Mouse (Mus musculus) adrenal gland (tissue): ENCODE measurements at regions not wholly inside any gene's neighbourhood (a gene's known extent, or its start where the extent isn't known, plus 50 kb on each side); places are given as distances from the start of the nearest gene placed in this dataset.

Source experiments
- intact Hi-C: fragments of 180-260 bp; cut with DNase I; formaldehyde crosslinking; loops from one replicate; pipeline ENCODE4 v1.15.1; 2025

DNA sequence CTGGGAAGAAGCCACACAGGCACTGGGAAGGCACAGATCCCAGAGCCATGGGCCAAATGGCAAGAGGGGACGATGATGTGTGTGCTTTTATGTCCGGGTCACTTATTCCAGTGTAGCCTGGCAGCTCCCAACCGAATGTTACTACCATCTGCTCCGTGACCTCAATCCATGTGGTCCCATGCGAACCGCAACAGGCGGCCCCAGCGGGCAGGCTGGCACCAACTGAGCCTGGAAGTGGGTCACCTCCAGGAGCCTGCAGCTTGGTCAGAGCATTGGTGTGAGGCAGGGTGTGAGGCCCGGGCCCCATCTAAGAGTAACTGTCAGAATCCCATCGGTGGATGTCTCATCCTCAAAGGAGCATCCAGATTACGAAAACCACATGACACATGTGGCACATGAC is 110.8 kb upstream of the Tbx3 start:
- intact Hi-C loops = no loop called here

DNA sequence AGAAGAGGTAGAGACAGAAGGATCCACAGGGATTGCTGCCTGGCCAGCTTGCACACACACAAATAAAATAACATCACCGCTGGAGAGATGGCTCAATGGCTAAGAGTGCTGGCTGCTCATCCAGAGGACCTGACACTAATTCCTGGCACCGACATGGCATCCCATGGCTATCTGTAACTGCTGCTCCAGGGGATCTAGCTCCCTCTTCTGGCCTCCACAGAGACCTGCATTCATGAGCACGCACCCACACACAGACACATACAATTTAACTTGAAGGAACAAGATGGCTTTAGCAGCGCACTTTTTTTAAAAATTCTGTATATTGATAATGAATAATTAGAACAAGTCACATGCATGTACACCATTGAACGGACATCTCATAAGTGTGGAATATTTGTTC is 110.1 kb upstream of the Tbx3 start:
- intact Hi-C loops = no loop called here

DNA sequence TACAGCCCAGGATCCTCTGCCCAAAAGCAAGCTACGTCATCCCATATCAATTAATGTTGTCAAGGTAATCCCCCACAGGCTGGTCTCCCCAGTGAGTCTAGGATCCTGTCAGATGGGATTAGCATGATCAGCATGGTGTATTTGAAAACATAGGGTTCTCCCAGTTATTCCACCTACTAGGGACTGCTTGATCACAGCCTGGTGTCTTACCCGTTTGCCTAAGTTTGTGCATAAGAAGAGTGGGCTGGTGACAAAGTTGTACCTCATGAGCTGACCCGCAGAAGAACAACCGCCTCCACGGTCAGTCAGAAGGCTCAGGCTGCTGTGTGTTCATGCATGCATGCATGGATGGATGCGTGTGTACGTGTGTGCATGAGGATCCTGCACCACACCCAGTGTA is 108.9 kb upstream of the Tbx3 start:
- intact Hi-C loops = no loop called here

DNA sequence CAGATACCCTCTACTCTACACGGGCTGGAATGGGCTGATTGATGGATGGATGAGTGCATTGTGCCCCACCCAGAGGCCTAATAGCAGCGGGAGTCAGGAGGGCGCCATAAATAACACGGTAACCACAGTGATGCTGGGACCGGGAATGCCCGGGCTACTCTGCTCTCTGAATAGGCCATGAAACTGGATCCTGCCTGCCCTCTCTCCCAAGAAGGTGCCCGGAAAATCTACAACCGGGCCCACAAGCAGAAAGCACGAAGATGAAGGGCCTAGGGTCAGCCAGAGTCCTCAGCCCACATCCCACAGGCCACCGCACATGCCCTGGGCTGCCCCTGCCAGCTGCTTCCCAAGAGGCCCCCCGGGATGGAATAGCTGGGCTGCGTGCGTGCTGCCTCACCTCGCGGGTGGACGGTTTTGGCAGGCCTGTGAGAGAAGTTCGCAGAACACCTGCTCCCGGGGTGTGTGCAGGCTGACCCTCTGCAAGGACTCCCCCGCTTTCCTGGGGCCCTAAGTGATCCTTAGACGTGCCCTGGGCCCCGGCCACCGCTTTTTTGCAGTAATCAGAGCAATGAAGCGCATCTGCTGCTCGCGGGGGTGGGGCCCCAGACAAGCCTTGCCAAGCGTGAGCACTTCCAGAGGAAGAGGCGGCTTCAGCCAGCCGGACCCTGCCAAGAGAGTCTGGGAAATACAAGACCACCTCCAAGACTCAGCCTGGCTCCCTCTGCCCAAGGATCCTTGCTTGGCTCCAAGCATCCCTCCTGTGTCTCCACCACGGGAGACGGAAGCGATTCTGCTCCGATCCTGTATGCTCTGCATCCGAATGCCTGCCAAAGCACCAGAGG is 106.7 kb upstream of the Tbx3 start:
- intact Hi-C loops = no loop called here

DNA sequence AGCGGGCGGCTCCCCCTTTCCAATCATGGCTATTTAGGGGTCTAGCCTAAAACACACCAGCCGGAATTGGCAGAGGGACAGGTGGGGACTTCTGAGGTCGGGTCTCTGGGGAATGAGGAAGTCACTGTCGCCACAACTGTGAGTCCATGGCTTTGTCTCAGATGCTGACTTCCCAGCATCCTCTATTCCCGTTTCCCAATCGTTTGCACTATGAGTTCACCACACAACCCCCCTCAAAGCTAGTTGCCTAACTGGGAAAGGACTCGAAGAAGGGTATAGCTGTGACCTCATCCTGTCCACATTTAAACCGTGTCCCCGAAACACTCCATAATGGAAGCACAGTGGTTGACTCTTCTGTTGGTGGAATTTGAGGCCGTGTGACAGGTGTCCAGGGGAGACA is 102.8 kb upstream of the Tbx3 start:
- intact Hi-C loops = no loop called here

DNA sequence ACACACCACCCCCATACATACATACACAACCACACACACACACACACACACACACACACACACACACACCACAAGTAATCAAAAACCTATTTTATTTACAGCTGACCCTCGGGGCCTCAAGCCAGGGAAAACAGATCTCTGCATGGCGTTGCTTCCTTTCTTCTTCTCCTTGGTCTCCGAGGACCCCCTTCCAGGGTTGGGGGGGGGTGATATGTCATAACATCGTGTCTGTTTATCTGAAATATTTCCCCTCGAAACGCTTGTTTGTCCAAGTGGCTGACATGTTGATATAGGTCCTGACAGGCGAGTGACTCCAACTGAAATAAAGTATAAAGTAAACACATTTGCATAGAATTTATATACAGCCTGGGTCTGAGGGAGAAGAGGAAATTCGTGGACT is 100.4 kb upstream of the Tbx3 start:
- intact Hi-C loops = loop anchor here (5.0 kb wide), 1 partner anchor 233 kb away; no protein-coding TSS in a partner anchor

DNA sequence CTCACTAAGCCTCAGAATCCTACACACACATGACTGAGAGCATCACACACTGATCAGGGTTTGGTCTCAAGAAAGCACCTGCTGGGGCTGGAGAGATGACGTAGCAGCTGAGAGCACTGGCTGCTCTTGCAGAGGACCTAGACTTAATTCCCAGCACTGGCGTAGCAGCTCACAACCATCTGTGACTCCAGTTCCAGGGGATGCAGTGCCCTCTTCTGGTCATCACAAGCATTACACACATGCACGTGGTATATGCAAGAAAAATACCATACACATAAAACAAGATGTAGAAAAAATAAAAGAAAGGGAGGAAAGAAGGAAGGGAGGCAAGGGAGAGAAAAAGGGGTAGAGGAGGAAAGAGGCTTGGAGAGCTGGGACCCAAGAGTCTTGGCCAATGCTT is 98.8 kb upstream of the Tbx3 start:
- intact Hi-C loops = loop anchor here (5.0 kb wide), 1 partner anchor 234 kb away; no protein-coding TSS in a partner anchor

DNA sequence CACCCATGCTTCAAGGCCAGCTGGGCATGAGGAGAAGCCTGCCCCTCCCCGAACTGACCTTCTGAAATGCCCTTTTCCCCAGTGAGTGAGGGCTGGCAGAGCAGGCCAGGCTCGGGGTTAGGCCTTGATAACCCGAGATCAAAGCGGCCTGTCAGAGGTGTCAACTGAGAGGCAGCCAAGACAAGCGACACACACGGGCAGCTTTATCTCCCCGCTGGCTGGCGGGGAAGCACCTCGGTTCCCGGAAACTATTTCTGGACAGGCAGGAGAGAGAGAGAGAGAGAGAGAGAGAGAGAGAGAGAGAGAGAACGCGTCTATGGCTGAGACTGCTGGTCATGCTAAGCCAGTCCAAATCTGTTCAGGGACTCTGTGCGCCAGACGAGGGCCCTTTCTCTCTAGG is 95.3 kb upstream of the Tbx3 start:
- intact Hi-C loops = no loop called here

DNA sequence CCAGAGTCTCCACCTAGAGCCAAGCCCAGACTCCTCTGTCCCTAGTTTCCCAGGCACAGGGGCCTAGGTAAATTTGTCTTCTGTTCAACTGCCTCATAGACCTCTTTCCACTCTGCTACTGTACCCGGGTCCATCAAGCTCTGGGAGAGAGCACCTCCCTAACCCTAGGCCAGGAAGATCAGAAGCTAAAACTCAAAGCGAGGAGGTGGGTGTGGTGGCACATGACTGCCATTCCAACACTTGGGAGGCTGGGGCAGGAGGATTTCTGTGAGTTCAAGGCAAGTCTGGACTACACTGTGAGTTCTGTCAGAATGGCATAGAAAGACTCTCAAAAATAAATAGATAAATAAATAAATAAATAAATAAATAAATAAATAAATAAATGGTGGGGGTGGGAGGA is 91.2 kb upstream of the Tbx3 start:
- intact Hi-C loops = no loop called here

DNA sequence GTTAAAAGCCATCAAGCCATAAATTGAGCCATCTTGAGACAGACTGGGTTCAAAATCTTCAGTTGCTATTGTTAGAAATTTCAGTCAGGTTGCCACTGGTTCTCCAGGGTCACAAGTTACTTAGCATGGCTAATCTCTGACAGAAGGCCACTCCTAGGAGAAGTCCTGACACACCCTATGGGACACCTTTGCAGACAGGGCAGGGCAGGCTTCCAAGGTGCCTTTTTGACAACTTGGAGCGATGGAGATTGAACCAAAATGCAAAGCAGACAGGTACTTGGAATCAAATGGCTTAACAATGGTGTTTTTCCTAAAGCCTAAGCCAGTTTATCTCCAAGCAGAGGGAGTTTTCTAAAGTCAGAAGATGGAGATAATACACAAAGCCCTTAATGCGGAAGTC is 90.7 kb upstream of the Tbx3 start:
- intact Hi-C loops = no loop called here

DNA sequence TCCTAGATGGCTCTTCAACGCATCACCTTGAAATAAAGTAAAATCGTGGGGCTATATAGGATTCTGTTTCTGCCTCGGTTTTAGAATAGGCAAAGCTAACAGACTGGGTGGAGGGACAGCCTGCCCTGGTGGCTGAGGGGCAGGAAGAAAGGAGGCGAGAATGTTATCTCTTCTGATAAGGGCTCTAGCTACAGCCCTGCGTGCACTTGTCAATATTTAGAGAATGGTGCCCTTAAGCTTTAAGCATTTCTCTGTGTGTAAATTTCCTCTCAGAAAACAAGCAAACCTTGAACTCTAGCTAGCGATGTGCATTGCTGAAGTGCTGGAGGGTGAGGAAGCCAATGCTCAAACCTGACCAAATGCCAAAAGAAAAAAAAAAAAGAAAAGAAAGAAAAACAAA is 90.1 kb upstream of the Tbx3 start:
- intact Hi-C loops = no loop called here

DNA sequence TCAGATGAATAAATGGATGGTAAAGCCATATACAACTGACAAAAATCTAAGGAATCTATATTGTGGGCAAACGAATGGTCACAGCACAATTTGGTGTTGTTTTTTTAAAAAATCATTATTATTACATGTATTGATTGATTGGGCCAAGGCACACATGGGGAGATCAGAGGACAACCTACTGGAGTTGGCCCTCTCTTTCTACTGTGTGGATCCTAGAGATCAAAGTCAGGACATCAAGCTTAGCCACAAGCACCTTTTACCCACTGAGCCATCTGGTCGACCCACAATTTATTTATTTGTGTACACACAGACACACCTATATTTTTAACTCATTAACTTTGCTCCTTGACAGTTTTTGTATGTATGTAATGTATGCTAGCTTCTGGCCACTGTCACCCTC is 89.7 kb upstream of the Tbx3 start:
- intact Hi-C loops = no loop called here

DNA sequence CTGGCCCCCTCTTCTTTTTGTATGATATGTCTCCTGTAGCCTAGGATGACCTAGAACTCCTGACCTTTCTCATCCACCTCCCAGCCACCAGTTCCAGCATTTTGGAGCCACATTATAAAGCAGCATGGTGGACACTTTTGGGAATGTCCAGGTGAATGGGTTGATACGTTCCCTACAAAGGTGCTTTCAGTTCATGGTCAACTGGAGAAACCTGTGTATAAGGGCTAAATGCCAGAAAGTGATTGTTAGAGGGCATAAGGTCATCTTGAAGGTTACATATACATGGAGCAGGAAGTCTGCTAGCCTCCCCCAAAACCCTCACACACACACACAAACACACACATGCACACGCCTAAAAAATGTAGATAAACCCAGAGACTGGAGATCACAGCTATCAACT is 86.1 kb upstream of the Tbx3 start:
- intact Hi-C loops = no loop called here

DNA sequence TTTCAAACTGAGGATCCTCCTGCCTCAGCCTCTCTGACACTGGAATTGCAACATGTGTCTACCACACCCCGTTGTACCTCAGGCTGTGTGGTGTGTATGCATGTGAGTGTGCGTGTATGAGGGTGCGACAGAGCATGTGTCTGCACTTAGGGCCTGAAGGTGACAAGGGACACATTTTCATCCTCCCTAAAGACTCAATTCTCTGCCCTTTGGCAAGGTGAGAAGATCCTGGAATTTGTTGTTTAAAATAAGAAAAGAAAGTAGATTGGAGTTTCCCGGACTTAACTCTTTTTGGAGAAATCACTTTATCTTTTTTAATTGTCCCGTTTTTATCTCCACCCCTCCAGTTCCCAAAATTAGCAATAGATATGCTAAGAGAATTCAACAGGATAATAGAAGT is 85.6 kb upstream of the Tbx3 start:
- intact Hi-C loops = loop anchor here (5.0 kb wide), 1 partner anchor 253 kb away; no protein-coding TSS in a partner anchor

DNA sequence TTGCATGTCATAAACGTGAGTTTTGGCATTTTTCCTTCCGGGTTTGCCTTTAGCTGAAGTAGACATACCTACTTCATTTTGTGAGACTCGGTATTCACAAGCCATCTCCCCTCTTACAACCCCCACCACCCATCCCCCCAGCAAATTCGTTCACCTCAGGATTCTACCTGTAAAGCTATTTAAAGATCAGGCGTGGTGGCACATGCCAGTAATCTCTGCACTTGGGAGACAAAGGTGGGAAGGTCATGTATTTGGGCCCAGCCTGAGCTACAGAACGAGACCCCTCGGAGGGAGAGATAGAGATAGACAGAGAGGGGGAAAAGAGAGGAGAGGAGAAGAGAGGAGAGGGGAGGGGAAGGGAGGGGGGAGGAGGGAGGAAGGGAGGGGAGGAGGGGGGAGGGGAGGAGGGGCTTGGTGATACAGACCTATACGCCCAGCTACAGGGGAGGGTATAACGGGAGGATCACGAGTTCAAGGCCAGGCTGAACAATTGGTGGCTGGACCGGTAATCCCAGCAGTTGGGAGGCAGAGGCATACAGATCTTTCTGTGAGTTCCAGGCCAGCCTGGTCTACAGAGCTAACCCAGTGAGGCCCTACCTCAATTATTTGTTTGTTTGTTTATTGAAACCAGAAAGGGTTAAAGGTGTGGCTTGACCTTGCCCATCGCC is 83.9 kb upstream of the Tbx3 start:
- intact Hi-C loops = loop anchor here (5.0 kb wide), 1 partner anchor 254 kb away; no protein-coding TSS in a partner anchor

DNA sequence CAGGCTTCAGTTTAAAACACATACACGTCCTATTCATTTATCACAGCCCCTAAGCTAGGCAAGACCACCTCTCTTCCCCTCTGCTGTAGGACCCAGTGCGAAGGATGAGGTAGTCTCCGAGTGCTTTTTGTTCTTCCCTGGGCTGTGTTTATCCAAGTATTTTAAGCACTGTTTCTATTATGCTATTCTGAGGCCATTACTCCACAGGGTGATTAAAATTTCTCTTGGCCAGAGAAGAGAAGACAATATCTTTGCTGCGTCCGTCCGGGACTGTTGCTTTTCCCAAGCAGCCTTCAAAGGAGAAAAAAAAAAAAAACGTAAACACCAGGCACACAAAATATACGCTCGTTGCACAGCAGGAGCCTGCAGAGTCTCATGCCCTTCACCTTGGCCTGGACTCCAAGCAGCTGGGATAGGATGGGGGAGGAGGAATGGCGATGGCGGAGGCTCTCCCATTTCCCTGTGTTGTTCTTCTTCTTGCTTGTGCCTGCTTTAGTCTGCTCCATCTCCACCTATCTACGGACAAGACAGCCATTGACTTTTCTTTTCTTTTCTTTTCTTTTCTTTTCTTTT is 83.1 kb upstream of the Tbx3 start:
- intact Hi-C loops = loop anchor here (5.0 kb wide), 1 partner anchor 255 kb away; no protein-coding TSS in a partner anchor

DNA sequence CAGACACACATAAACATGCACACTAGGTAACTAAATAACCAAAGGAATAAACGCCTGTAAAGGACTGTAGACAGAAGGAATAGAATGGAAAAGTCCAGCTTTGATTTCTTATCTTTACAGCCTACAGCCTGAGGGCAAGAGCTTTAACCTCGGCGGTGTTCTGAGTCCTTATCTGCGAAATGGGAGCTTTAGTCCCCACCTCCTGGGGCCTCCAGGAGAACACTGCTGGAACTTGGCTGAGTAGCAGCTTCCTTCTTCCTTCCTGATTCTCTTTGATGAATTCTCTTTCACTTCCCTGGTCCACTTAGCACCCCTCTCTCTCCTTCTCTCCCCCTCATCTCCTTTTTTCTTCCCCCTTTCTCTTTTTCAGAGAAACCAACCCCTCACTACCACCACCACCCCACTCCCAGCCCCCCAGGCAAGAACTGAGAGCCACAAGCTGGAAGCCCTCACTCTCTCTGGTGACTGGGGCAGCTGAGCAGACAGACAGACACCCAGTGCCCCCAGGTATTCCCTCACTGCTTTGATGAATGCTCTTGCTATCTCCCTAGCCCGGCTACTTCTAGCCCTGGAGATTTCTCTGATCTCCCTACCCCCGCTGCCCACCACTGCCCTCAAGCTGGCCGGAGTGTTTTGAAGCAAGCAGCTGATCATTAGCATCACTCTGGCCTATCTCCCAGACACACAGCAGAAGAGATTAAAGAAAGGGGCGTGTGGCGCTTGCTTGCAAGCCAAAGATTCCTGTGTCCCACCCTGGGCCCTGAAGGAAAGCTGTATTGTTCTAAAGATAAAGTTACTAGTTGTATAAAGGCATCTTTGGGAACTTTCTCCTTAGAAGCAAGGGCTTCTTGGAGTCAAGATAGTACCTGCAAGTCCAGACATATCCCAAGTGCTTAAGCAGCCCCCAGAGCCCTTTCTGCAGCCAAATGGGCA is 81.9 kb upstream of the Tbx3 start:
- intact Hi-C loops = loop anchor here (5.0 kb wide), 1 partner anchor 256 kb away; no protein-coding TSS in a partner anchor

DNA sequence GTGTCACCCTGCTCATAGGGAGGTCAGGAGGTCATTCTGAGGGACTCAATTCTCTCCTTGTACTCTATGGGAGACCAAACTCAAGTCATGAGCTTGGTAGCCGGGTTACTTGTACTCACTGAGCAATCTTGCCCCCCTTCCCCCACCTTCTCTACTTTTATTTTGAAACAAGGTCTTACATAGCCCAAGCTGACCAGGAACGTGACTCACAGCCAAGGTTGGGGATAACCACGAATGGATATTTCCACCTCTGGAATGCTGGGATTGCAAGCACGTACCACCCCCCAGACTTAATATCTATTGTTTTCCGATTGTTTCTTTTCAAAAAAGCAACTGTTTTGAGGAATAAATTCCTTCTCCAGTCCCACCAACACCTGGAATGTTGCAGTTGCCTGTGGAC is 79.2 kb upstream of the Tbx3 start:
- intact Hi-C loops = loop anchor here (10.0 kb wide), 1 partner anchor 716 kb away; no protein-coding TSS in a partner anchor

DNA sequence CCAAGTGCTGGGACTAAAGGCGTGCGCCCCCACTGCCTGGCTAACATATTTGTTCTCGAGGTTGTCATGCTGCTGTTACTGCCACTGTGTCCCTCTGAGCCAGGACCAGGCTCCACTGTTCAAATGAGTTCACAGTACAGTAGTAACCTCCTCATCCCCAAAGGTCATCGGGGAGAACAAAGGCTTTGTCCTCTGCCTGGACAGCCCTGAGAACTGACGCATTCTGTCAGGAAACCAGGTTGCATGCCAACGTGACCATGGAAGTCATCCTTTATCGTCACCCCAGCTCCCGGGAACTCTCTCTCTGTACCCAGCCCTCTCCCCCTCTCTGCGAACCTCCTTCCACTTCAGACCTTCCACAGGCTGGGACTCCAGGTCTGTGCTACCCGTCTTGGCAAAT is 77.6 kb upstream of the Tbx3 start:
- intact Hi-C loops = loop anchor here (10.0 kb wide), 1 partner anchor 718 kb away; no protein-coding TSS in a partner anchor

DNA sequence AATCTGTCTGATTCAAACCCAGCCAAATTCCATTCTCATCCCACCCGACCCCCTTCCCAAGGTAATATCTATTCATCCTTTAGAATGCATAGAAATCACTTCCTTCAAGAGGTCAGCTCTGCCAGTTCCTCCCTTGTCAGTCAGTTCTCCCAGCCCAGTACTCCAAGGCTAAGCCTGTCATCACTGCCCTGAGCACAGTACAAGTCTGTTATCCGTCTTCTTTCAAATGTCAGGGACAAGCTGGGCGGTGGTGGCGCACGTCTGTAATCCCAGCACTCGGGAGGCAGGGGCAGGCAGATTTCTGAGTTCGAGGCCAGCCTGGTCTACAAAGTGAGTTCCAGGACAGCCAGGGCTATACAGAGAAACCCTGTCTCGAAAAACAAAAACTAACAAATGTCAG is 75.9 kb upstream of the Tbx3 start:
- intact Hi-C loops = loop anchor here (10.0 kb wide), 1 partner anchor 720 kb away; no protein-coding TSS in a partner anchor
